Mouse (Mus musculus) ES-E14 (cell line): ENCODE data around the gene Trp53.

ENCODE experiments used
- MAFK ChIP-seq: IDR thresholded peaks from 2 replicates; pipeline ENCODE4 v1.6.1; 2014; ENCODE audit warnings: mild to moderate bottlenecking, low read depth, low read length, inconsistent platforms; ENCODE audit not compliant: insufficient read depth
- ZC3H11A ChIP-seq: IDR thresholded peaks from 2 replicates; pipeline ENCODE4 v1.6.1; 2012; ENCODE audit warnings: low read depth, mild to moderate bottlenecking, inconsistent platforms, low read length, borderline replicate concordance

GRCm38 (mm10) chr11:69532480-69533150 lies 47.5 kb upstream of the Trp53 start:
- TF ChIP-seq ZC3H11A, result no peak
- no peak for TF ChIP-seq MAFK
